Comparison of ENCODE assay signal across 17 mouse cellular contexts in the genomic region with DNA sequence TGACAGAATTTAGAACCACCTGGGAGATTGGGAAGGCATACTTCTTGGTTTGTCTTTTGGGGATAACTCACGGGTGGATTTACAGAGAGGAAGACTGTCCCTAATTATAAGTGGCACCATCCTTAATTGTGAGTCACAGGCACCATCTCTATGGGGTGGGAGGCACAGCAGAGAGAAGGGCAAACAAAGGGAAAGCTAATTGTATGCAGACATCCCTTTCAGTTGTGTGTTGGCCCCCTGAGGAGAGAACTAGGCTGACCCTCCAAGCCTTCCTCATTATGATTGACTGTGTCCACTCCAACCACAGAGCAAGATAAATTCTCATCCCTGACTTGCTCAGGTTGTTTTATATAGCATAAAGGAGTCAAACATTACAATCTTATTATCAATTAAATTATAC.
"Had no signal": no experiment of that assay in that cellular context is flagged by ENCODE, and none has a peak within 500 bp of the region (broad histone marks: within the 10 kb centered on the region; RNA-seq: fewer than 3 reads in every experiment).

No protein-coding gene starts in this region.

- DNase-seq: cerebellum, adult 8-10 months; cerebellum, adult 9-10 months; cerebellum, adult 9-11 months; cerebellum, postnatal 10 days; cerebellum, postnatal 14 days; cerebellum, postnatal 25 days; cerebellum, postnatal 36 days; embryo, embryonic 11 days; forebrain, postnatal 0 days; gastrocnemius, adult 2 months; gastrocnemius, postnatal 10 days; gastrocnemius, postnatal 14 days; gastrocnemius, postnatal 25 days; gastrocnemius, postnatal 36 days; heart, adult 11 months; heart, adult 18-20 months; heart, adult 2 months had no signal
